Mouse (Mus musculus): ENCODE data around the gene Ppp1r32.

DNA sequence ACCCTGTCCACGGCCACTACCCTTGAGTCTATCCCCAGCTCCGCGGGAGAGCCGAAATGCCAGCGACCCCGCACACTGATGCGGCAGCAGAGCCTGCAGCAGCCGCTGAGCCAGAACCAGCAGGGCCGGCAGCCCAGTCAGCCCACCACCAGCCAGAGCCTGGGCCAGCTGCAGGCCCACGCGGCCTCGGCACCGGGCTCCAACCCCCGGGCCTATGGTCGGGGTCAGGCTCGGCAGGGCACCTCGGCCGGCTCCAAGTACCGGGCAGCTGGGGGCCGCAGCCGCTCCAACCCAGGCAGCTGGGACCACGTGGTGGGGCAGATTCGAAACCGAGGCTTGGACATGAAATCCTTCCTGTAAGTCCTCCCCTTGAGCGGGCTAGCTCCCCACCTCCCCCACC, 56.4 kb downstream of the Ppp1r32 start:
- TF ChIP-seq CTCF (IDR thresholded peaks at IDR 0.05; ENCODE audit: extremely low read depth, insufficient read depth, low read length) (no peak), POLR2A (IDR thresholded peaks at IDR 0.05; ENCODE audit: extremely low read depth, insufficient read depth, low read length) (no peak)
